Mouse (Mus musculus) hindbrain, embryonic 10.5 days (tissue): ENCODE results near the gene Lpp. TPM values are rescaled to one million over a fixed set of nuclear protein-coding genes. Genes with fewer than 3 reads are reported as not detected.

Experiments
- DNase-seq: peaks from one replicate; pipeline ENCODE4 v3.0.0-alpha.2; 2017; ENCODE audit warnings: low spot score
- H3K27ac ChIP-seq: fragments of 300-500 bp; sonication (generic); 2 replicates; pipeline ENCODE4 v1.5.1; 2016; ENCODE audit warnings: mild to moderate bottlenecking, moderate library complexity
- H3K27me3 ChIP-seq: fragments of 300-500 bp; sonication (generic); 2 replicates; pipeline ENCODE4 v1.6.1; 2016; ENCODE audit warnings: mild to moderate bottlenecking; ENCODE audit not compliant: poor library complexity, insufficient read depth, severe bottlenecking
- H3K36me3 ChIP-seq: fragments of 300-500 bp; sonication (generic); 2 replicates; pipeline ENCODE4 v1.6.1; 2016; ENCODE audit warnings: mild to moderate bottlenecking, moderate library complexity
- H3K4me1 ChIP-seq: fragments of 300-500 bp; sonication (generic); replicated peaks from 2 replicates; pipeline ENCODE4 v1.6.1; 2016; ENCODE audit warnings: mild to moderate bottlenecking
- H3K4me3 ChIP-seq: fragments of 300-500 bp; sonication (generic); 2 replicates; pipeline ENCODE4 v1.5.1; 2016; ENCODE audit warnings: mild to moderate bottlenecking, moderate library complexity
- H3K9me3 ChIP-seq: fragments of 300-500 bp; sonication (generic); 2 replicates; pipeline ENCODE4 v1.6.1; 2016; ENCODE audit warnings: mild to moderate bottlenecking, moderate library complexity
- WGBS: fragments of 180-500 bp; shearing (Covaris S2); methylation state at CpG from one replicate; pipeline ENCODE4 v1.1.7; 2016; 5-methylcytosine and 5-hydroxymethylcytosine counted together
- polyA plus RNA-seq: library from polyadenylated mRNA; unstranded; fragments of >200 nt; fragmentation: Nextera tagmentation; extraction: Ambion mirVana; gene quantifications from 2 replicates; pipeline ENCODE4 v1.2.1, GENCODE M21; 2016

The Lpp gene
- polyA plus RNA-seq, 1 experiment from 2014 or later = 26.6 TPM

GRCm38 (mm10) chr16:24822182-24822875 is 429.0 kb downstream of the Lpp start:
- WGBS = 81% methylated on average over 5 of the region's 5 CpGs
- Histone ChIP-seq H3K4me1 (0 out of 2 replicates have a peak, but pooled peaks cover 3% of the 10 kb centered on the region), H3K9me3 (no peaks in the 10 kb centered on the region), H3K4me3 (no peak overlapping the region), H3K27ac (no peak overlapping the region), H3K27me3 (no peaks in the 10 kb centered on the region), H3K36me3 (no peaks in the 10 kb centered on the region)
- DNase-seq = no peak

GRCm38 (mm10) chr16:24822918-24823317 is 429.6 kb downstream of the Lpp start:
- Histone ChIP-seq H3K36me3 (no peaks in the 10 kb centered on the region), H3K27me3 (no peaks in the 10 kb centered on the region), H3K27ac (no peak overlapping the region), H3K4me3 (no peak overlapping the region), H3K9me3 (no peaks in the 10 kb centered on the region), H3K4me1 (0 out of 2 replicates have a peak, but pooled peaks cover 3% of the 10 kb centered on the region)
- 88% methylated on average over 1 of the region's 1 CpGs for whole genome bisulfite sequencing
- DNase-seq = no peak

GRCm38 (mm10) chr16:24826390-24826789 is 433.1 kb downstream of the Lpp start:
- no peak overlapping the region for H3K27ac ChIP-seq
- WGBS = 90% methylated on average over 4 of the region's 4 CpGs
- H3K27me3 ChIP-seq = no peaks in the 10 kb centered on the region
- no peaks in the 10 kb centered on the region for H3K9me3 ChIP-seq
- H3K36me3 ChIP-seq = no peaks in the 10 kb centered on the region
- peaks cover 4% of the 10 kb centered on the region; the same call in 1 of the 2 replicates for H3K4me1 ChIP-seq
- DNase-seq = no peak
- no peak overlapping the region for H3K4me3 ChIP-seq

DNA sequence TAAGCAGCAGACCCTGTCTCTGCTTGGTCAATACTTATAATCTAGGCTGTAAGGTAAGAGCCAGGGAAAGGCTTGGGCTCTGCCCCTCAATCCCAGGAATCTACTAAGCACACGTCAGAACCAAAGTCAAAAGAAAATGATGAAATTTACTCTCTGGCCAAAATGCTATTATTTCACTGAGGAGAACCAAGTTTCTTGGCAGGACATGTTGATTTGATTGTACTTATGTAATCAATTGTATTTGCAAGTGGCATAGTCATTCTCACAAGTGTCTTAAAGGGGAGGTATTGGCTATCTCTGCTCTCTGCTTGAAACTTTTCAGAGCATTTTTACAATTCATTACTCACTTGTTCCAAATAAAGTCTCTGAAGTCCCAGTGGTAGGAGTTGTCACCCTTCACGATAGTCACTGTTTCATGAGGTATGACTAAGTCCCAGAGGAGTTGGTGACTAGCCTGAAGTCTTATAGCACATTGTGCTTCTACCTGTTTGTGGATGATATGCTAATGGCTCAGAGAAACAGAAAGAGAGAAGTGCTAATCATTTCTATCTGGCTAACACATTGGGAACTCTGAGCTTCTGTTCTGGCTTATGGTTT is 435.0 kb downstream of the Lpp start:
- H3K27me3 ChIP-seq = no peaks in the 10 kb centered on the region
- no peak for DNase-seq
- H3K9me3 ChIP-seq = no peaks in the 10 kb centered on the region
- 89% methylated on average over 2 of the region's 2 CpGs for WGBS
- no peak overlapping the region for H3K4me3 ChIP-seq
- no peak overlapping the region for H3K27ac ChIP-seq
- no peaks in the 10 kb centered on the region for H3K36me3 ChIP-seq
- peaks cover 4% of the 10 kb centered on the region; the same call in 1 of the 2 replicates for H3K4me1 ChIP-seq

DNA sequence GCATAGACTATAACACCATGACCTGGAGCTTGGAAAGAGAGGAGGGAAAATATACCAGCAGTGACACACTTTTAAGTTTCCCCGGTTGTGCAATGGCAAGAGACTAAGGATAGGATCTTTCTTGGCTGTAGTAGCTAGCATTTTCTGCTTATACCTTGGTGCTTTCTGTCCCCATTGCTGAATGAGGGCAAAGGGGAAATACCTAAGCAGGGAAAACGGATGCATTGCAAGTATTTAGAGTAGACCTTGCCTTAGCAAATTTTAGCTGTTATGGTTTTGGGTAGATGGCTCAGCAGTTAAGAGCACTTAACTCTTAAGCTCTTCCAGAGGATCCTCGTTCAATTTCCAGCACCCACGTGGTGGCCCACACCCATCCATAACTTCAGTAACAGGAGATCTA is 436.6 kb downstream of the Lpp start:
- peaks cover 4% of the 10 kb centered on the region; the same call in 1 of the 2 replicates for H3K4me1 ChIP-seq
- H3K4me3 ChIP-seq = no peak overlapping the region
- no peaks in the 10 kb centered on the region for H3K36me3 ChIP-seq
- H3K27ac ChIP-seq = no peak overlapping the region
- H3K27me3 ChIP-seq = no peaks in the 10 kb centered on the region
- DNase-seq = no peak
- WGBS = 85% methylated on average over 4 of the region's 4 CpGs
- H3K9me3 ChIP-seq = no peaks in the 10 kb centered on the region

GRCm38 (mm10) chr16:24830939-24831338 is 437.6 kb downstream of the Lpp start:
- H3K27me3 ChIP-seq = no peaks in the 10 kb centered on the region
- H3K4me1 ChIP-seq = peaks cover 4% of the 10 kb centered on the region; the same call in 1 of the 2 replicates
- DNase-seq = no peak

DNA sequence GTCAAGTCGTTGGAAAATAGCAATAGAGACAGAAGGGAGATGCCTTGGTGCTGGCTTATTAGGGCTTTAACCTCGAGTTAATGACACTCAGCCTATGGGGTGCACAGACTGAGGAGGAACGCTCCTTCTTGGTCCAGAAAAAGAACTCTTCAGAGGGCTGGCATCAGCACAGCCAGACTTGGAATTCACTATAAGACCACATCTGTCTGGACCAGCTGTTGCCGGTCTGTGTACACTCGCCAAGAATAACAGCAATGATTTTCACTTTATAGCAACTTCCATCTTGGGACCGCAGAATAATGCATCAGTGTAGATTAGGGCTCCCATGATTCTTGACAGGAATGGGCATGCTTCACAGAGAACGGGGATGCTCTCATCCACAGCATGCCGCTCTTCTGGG is 439.9 kb downstream of the Lpp start:
- Histone ChIP-seq H3K9me3 (no peaks in the 10 kb centered on the region), H3K27me3 (no peaks in the 10 kb centered on the region), H3K4me1 (peaks cover 4% of the 10 kb centered on the region; the same call in 1 of the 2 replicates), H3K4me3 (no peak overlapping the region), H3K36me3 (no peaks in the 10 kb centered on the region), H3K27ac (no peak overlapping the region)
- WGBS = 87% methylated on average over 8 of the region's 8 CpGs
- DNase-seq = no peak

More at GRCm38 (mm10) chr16:24830939-24831338, 437.6 kb downstream of the Lpp start:
- Histone ChIP-seq H3K27ac (no peak overlapping the region), H3K4me3 (no peak overlapping the region), H3K36me3 (no peaks in the 10 kb centered on the region), H3K9me3 (no peaks in the 10 kb centered on the region)
- 59% methylated on average over 7 of the region's 7 CpGs for whole genome bisulfite sequencing

DNA sequence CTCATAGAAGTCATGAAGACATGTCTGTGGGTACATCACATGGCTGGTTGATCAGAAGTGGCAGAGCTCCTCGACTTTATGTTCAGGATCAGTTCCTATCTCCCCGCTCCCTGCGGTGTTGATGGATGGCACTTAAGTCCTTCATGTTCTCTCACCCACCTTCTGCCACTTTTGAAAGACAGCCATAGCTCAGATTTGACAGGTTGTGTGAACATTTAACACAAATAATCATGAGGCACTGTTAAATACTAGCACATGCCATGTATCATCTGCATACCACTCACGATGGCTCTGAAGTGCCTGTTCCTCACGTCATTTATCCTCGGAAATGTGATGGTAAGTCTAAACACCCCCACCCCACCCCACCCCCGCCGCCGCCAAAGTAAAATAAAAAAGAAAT is 441.2 kb downstream of the Lpp start:
- Histone ChIP-seq H3K27ac (no peak overlapping the region), H3K27me3 (no peaks in the 10 kb centered on the region), H3K36me3 (no peaks in the 10 kb centered on the region), H3K9me3 (no peaks in the 10 kb centered on the region), H3K4me1 (peaks cover 4% of the 10 kb centered on the region; the same call in 1 of the 2 replicates), H3K4me3 (no peak overlapping the region)
- WGBS = 94% methylated on average over 9 of the region's 9 CpGs
- DNase-seq = no peak

GRCm38 (mm10) chr16:24836550-24836949 is 443.2 kb downstream of the Lpp start:
- WGBS = 85% methylated on average over 5 of the region's 5 CpGs
- no peak for DNase-seq
- Histone ChIP-seq H3K9me3 (no peaks in the 10 kb centered on the region), H3K36me3 (no peaks in the 10 kb centered on the region), H3K27ac (no peak overlapping the region), H3K4me1 (no peaks in the 10 kb centered on the region), H3K4me3 (no peak overlapping the region), H3K27me3 (no peaks in the 10 kb centered on the region)

GRCm38 (mm10) chr16:24839018-24839417 is 445.7 kb downstream of the Lpp start:
- Histone ChIP-seq H3K27ac (no peak overlapping the region), H3K27me3 (no peaks in the 10 kb centered on the region), H3K4me3 (no peak overlapping the region), H3K36me3 (no peaks in the 10 kb centered on the region), H3K4me1 (no peaks in the 10 kb centered on the region), H3K9me3 (no peaks in the 10 kb centered on the region)
- no peak for DNase-seq
- 88% methylated on average over 1 of the region's 1 CpGs for WGBS

DNA sequence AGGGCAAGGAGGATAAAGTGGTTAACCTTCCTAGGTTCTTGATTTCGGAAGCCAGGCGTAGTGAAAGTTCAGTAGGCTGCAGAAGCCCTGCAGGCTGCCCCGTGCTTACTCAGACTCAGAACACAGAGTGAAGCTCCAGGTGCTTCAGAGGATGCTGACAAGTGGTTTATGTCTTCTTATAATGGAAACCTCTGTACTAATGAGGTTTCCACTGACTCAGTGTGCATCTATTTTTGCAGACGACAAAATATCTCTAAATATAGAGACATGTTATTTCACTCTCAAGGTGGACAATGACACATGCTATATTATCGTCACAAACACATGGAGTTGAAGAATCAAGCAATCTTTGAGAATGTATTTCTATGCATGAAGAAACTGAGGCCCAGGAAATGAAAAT is 446.8 kb downstream of the Lpp start:
- no peaks in the 10 kb centered on the region for H3K27me3 ChIP-seq
- H3K36me3 ChIP-seq = no peaks in the 10 kb centered on the region
- no peak overlapping the region for H3K27ac ChIP-seq
- DNase-seq = no peak
- H3K4me1 ChIP-seq = no peaks in the 10 kb centered on the region
- WGBS = 95% methylated on average over 5 of the region's 5 CpGs
- no peaks in the 10 kb centered on the region for H3K9me3 ChIP-seq
- no peak overlapping the region for H3K4me3 ChIP-seq

- no peak for DNase-seq
- no peaks in the 10 kb centered on the region for H3K27me3 ChIP-seq
These were observed 452.8 kb downstream of the Lpp start for GRCm38 (mm10) chr16:24846141-24846540.

GRCm38 (mm10) chr16:24859509-24860140 is 466.3 kb downstream of the Lpp start:
- no peak for DNase-seq
- H3K4me1 ChIP-seq = no peaks in the 10 kb centered on the region
- no peak overlapping the region for H3K27ac ChIP-seq
- 91% methylated on average over 9 of the region's 9 CpGs for WGBS
- no peaks in the 10 kb centered on the region for H3K27me3 ChIP-seq
- H3K9me3 ChIP-seq = no peaks in the 10 kb centered on the region
- no peak overlapping the region for H3K4me3 ChIP-seq
- H3K36me3 ChIP-seq = no peaks in the 10 kb centered on the region

More at GRCm38 (mm10) chr16:24846141-24846540, 452.8 kb downstream of the Lpp start:
- Histone ChIP-seq H3K36me3 (no peaks in the 10 kb centered on the region), H3K27ac (no peak overlapping the region), H3K4me3 (no peak overlapping the region), H3K9me3 (no peaks in the 10 kb centered on the region), H3K4me1 (no peaks in the 10 kb centered on the region)
- 79% methylated on average over 1 of the region's 1 CpGs for WGBS
